Mouse (Mus musculus) liver, embryonic 18 days (tissue): Measurements from ENCODE around the gene L3mbtl1. TPM values are rescaled to one million over a fixed set of nuclear protein-coding genes. Genes with fewer than 3 reads are reported as not detected.

Experiments used
- polyA plus RNA-seq: library from polyadenylated mRNA; depleted of rRNA; stranded (reverse); fragments of >200 nt; gene quantifications from 2 replicates; pipeline ENCODE4 v1.2.3, GENCODE M21; 2012; rRNA removed

Gene L3mbtl1
- polyA plus RNA-seq = 0.07 and 0.22 TPM in 2 replicates

GRCm38 (mm10) chr2:162943148-162943846, at the start of gene L3mbtl1:
TSS of gene L3mbtl1 (plus strand) at chr2:162943472.

DNA sequence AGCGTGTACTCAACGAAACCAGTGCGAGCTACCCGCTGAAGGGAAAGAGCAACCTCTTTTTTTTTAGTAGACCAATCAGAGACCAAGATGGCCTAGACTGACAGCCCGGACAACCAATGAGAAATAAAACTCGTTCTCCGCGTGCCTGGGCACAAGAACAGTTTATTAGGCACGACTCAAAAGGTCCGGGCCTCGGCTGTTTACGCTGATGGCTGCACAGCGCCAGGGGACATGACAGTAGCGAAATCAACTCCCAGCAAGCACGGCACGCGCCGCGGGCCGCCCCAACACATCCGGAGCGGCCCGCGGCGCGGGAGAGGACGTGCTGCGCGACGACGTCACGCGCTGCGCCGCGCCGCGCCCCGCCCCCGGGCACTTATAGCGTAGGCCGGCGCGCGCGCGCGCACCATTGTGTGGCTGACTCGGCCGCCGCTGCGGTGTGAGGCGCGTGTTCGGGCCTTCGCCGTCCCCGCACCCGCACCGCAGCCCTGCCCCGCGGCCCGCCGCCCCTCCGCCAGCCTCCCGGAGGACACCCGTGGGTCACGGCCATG, 12.1 kb upstream of the L3mbtl1 start, which contains the start of gene Srsf6:
Srsf6 (plus strand) TSS at position 406 of the 551 bp plus-strand sequence.

DNA sequence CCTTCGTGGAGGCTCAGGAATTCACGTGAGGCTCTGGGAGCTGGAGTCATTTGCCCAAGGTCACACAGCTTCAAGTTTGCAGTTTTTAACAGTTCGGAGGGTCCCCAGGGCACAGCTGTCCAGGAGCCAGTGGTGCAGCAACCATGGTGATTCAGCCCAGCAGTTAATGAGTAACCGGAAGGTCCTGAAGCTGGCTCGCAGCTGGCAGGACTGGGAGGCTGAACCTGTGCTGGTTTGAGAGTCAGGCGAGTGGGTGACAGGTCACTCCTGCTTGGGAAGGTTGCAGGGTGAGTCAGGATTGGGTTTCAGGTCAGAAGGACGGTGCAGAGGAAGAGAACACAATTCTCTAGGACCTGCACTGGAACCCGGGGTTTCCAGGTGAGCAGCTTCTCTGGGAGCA, 43.9 kb downstream of the L3mbtl1 start, which contains the start of gene Sgk2:
Sgk2 (plus strand) TSS at position 113 of the 400 bp plus-strand sequence.

DNA sequence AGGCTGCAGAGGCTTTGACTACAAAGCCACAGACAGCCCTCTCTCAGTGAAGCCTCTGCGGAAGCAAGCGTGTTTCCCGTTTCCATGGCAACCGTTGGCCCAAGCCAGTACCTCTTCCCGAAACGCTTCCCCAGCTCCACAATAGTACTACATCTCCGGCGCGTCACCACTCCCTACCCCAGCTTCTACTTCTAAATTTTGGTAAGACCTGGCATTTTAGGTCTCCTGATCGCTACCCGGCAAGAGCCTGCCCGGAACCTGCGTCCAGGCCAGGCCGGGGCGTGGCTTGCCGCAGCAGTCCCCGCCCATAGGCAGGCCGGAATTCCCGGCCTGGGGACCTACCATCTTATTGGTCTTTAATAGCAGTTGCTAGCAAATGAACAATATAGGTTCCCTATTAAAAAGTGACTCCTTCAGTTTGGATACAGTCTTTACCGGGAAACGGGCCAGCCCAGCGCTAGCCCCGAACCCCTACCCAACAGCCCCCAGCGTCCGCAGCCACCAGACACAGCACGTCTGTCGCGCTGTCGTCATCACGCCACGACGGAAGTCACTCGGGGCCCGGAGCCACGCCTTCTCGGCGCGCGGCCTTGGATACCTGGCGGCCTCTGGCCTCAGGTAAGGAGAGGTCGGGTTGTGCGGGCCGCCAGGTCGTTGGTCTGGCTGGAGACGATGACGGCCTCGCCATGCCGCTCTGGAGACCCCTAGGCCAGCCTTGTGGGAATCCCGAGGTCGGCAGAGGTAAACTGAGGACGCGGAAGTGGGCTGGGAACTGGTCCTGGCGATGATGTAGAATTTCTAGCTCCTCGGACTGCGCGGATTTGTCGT, 73.9 kb downstream of the L3mbtl1 start, which contains the start of gene Ift52:
Ift52 (plus strand) TSS at position 439 of the 828 bp plus-strand sequence.

Other genes with a start within 250 kb of the L3mbtl1 start
- gene Srsf6, start 11.9 kb upstream of the L3mbtl1 start, polyA plus RNA-seq = 111 and 126 TPM in 2 replicates
- 4.4 and 4.9 TPM in 2 replicates for gene Sgk2, start 43.9 kb downstream of the L3mbtl1 start, polyA plus RNA-seq
- gene Ift52, start 73.9 kb downstream of the L3mbtl1 start, polyA plus RNA-seq = 12.1 and 12.7 TPM in 2 replicates
- 20.0 and 22.4 TPM in 2 replicates for gene Mybl2, start 111.2 kb downstream of the L3mbtl1 start, polyA plus RNA-seq
- 0.08 and 0.13 TPM in 2 replicates for gene Gtsf1l, start 144.4 kb downstream of the L3mbtl1 start, polyA plus RNA-seq